Mouse (Mus musculus) lung, postnatal 25 days (tissue): ENCODE results near the gene Fam173a.
"Not testable (repeated sequence)": the region's sequence is repeated elsewhere in the genome, so short reads cannot be mapped to it uniquely, and the experiment has no call there.

Experiments
- DNase-seq: peaks from one replicate; pipeline ENCODE4 v3.0.0; 2022; ENCODE audit warnings: low spot score

Gene Fam173a

GRCm38 (mm10) chr17:25760148-25760547 is 32.6 kb downstream of the Fam173a start:
- DNase-seq = no peak

GRCm38 (mm10) chr17:25757691-25758090 is 35.0 kb downstream of the Fam173a start:
- no peak for DNase-seq

DNA sequence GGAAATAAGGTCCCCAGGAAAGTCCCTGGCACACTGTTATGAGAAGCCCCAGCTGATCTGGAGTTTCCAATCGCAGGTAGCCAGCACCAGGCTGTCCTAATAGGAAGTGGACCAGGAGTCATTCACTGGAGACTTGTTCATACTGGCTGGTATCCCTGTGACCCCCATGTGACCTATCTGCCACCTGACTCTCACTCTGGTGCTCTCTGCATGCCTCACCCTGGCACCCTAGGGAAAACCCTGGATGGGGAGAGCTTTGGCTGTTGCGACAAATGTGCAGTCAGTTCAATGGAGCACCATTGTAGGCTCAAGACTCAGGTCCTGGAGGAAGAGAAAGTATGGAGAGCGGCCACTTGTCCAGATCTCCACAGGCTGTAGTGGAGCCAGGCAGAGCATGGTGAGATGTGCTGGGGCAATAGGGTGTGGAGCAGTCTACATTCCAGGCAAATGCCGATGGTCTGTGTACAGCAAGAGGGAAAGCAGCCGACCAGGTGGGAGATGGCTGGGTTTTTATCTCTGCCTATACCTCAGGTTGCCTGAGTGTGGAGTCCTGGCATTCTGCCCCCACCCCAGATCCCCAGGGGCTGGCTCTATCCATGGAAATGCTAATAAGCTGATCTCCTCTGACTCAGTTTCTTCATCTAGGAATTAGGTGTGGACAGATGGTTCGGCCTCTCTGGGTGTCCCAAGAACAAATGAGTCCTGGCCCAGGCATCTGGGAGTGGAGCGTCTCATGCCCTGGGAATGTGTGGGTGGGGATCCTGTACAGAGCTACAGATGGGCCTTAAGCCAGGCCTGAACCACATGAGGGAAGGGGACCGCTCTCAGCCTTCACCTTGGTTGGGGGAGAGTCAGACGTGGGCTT is 36.1 kb downstream of the Fam173a start:
- peak; percentile 35 for DNase-seq

- no peak for DNase-seq
Observed at GRCm38 (mm10) chr17:25755627-25756377, 36.9 kb downstream of the Fam173a start.

DNA sequence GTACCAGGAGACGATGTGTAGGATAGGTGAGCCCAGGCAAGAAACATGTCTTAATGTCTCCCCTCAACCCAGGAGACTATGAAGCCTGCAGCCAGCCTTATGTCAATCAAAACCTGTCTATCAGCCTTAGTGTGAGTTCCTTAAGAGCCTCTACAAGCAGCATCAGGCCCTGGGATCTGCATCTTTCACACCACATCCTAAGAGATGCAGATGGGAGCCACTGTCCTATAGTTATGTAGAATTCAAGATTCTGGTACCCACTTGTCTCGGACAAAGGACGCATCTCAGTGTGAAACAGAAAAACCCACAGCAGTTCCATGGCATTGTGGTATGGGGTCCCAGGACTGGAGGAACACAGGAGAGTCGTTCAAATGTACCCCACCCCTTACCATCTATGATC is 37.6 kb downstream of the Fam173a start:
- no peak for DNase-seq

DNA sequence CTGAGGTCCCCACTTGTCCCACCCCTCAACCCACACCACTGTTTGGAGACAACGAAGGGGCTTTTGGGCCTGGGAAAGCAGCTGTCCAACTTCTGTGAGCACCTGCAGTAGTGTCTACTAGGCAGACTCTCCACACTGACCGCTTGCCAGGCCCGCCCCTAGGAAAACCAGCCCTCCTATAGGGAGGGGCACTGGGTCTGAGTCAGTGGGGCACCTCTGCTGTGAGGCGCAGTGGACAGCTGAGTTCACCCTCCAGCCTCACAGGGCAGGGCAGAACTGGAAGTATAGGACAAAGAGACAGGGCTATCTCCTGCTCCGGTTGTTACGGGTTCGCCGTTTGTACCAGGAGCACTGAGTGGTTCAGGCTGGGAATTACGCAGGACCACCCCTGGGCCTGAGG is 38.5 kb downstream of the Fam173a start, which contains the start of gene Msln:
Gene Msln (minus strand): TSS at position 138 of the 400 bp plus-strand sequence.
- no peak for DNase-seq

DNA sequence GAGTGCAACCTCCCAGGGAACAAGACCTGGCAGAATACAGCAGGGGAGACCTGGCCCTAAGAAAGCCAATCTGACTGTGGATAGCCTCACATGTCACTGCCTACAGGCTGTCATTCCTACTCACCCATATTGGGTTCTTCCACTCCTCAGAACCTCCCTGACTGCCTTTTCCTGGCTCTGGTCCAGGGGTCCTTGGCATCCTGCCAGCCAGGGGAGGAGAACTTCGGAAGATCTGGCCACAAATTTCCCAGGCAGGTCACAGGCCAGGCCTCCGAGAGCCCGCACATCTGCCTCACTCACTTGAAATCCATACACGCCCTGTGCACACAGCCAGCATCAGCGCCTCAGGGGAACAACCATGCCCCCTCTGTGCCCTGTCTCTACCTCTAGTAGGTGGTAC is 41.3 kb downstream of the Fam173a start:
- DNase-seq = peak; percentile 21

DNA sequence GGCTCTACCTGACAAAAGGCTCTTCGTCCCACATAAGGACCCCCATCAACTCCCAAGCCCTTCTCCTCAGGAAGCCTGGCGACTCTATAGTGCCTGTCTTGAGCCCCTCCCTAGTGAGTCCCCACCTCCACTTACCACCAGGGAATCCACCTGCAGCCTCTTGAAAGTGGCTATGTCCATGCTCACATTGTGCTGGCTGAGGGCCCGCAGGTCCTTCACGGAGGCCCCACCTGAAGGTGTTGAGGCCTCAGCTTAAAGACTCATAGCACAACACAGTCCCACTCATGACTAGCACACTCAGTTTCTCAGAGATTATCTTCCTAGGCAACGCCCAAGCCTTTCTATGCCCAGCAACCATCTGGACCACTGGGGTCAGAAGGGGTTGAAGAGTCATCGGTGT is 43.4 kb downstream of the Fam173a start:
- DNase-seq = no peak

DNA sequence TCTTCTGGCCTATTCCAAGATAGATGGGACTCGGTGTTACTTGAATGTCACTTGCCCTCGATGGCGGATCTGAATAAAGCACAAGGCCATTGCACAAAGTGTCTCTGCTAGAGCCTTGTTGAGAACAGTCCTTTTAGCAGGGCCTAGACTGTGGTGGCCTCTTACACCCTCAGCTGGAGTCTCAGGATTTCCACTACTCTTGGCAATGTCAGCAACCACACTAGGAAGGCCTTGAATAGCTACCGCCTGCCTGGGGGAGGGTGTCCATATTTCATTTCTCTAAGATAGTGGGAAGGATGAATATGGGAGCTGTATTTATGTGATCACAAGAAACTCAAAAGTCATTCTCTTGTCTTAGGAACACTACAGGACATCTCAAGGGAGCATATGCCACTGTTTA is 44.5 kb downstream of the Fam173a start:
- DNase-seq = no peak

DNA sequence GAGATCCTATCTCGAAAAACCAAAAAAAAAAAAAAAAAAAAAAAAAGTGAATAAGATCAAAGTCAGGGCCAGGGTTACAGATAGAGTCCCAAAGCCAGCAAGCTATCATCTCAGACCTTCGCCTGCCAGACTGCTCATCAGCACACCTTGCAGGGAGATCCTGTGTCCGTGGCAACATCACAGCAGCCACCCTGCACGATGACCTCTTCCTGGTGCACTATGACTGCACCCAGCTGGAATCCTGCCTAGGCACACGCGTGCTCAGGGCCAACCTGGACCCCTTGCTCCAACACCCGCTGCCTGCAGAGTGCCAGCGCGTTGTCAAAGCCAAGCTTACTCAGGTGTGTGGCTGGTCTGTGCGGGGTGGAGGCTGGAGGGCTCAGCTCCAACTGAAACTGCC is 48.4 kb downstream of the Fam173a start:
- DNase-seq = no peak

DNA sequence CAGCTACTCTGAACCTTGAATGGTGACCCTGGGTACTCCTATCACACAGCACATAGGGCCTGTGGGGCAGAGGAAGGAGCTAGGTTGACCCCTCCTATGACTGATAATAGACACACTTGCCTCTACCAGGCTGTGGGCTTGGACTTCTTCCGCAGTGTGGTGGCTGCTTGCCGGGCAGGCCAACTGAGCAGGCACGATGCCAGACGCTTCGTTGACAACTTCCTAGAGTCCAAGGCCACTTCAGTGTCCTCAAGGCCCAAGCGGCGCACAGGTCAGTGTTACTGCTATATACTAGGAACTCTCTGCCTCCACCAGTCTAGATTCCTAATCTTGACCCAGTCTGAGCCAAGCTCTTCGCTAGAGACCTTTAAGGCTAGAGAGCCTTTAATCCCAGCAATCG is 48.9 kb downstream of the Fam173a start:
- DNase-seq = no peak

- DNase-seq = not testable (repeated sequence)
Observed at GRCm38 (mm10) chr17:25741471-25741870, 51.2 kb downstream of the Fam173a start.
